In the genomic region with DNA sequence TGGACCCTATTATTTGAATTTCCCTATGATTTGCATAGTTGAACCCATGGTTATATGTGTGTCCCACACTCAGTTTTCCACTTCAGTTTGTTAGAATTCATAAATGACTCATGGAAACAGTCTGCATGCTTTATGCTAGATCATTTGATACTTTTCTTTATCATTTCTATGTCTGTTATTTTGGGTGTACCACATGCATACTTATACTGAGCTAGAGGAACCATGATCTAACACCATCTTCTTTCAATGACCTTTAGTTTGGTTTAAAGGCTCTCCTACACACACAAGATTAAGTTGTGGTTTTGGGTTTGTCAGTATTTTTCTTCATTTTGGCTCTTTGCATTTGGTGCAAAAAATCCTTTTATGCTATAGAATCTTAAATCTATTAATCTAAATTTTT, we compare ENCODE assay signal across 27 mouse cellular contexts.
"Had no signal": no experiment of that assay in that cellular context is flagged by ENCODE, and none has a peak within 500 bp of the region (broad histone marks: within the 10 kb centered on the region; RNA-seq: fewer than 3 reads in every experiment).

No protein-coding gene starts in this region.

- DNase-seq: gastrocnemius, adult 2 months; gastrocnemius, postnatal 10 days; gastrocnemius, postnatal 25 days; heart, adult 11 months; heart, adult 2 months; heart, postnatal 14 days; heart, postnatal 36 days; kidney, adult 11 months; kidney, adult 2 months; kidney, adult 9 months; kidney, postnatal 10 days; kidney, postnatal 25 days; kidney, postnatal 4 days; liver had no signal

- H3K4me2 ChIP-seq: heart, embryonic 11.5 days; heart, embryonic 13.5 days; heart, embryonic 15.5 days; hindbrain, embryonic 13.5 days; hindbrain, embryonic 15.5 days; limb, embryonic 12.5 days; liver, embryonic 11.5 days had no signal

- H3K27ac ChIP-seq: gastrocnemius, adult 2 months; heart, adult 2 months; heart, embryonic 13.5 days; heart, embryonic 15.5 days; hindbrain, embryonic 13.5 days; hindbrain, embryonic 15.5 days; hindbrain, postnatal 0 days; layer of hippocampus, adult 2 months; left cerebral cortex, adult 2 months; limb, embryonic 10.5 days; limb, embryonic 12.5 days; liver, embryonic 14.5 days had no signal

- H3K9me3 ChIP-seq: heart, embryonic 13.5 days; heart, embryonic 15.5 days; hindbrain, embryonic 13.5 days; hindbrain, embryonic 15.5 days; limb, embryonic 10.5 days; limb, embryonic 12.5 days had no signal

- H3K9ac ChIP-seq: heart, embryonic 13.5 days; heart, embryonic 15.5 days; hindbrain, embryonic 13.5 days; hindbrain, embryonic 15.5 days; limb, embryonic 12.5 days; liver, embryonic 14.5 days had no signal

- ATAC-seq: hindbrain, postnatal 0 days; intestine, embryonic 16.5 days had no signal

- H3K4me1 ChIP-seq: heart, embryonic 13.5 days; heart, embryonic 15.5 days; hindbrain, embryonic 13.5 days; hindbrain, embryonic 15.5 days; limb, embryonic 12.5 days had no signal

- H3K4me3 ChIP-seq: gastrocnemius, adult 2 months; heart, adult 2 months; heart, embryonic 13.5 days; heart, embryonic 15.5 days; hindbrain, embryonic 13.5 days; hindbrain, embryonic 15.5 days; layer of hippocampus, adult 2 months; left cerebral cortex, adult 2 months; limb, embryonic 10.5 days; limb, embryonic 12.5 days had no signal

- H3K27me3 ChIP-seq: heart, embryonic 13.5 days; heart, embryonic 15.5 days; hindbrain, embryonic 13.5 days; hindbrain, embryonic 15.5 days; limb, embryonic 12.5 days had no signal

- H3K36me3 ChIP-seq: heart, embryonic 13.5 days; heart, embryonic 15.5 days; hindbrain, embryonic 13.5 days; hindbrain, embryonic 15.5 days; limb, embryonic 10.5 days; limb, embryonic 12.5 days had no signal
